Mouse (Mus musculus): Measurements from ENCODE around the gene Ntf5.
"Not testable (repeated sequence)": the region's sequence is repeated elsewhere in the genome, so short reads cannot be mapped to it uniquely, and the experiment has no call there.

Ntf5 gene

DNA sequence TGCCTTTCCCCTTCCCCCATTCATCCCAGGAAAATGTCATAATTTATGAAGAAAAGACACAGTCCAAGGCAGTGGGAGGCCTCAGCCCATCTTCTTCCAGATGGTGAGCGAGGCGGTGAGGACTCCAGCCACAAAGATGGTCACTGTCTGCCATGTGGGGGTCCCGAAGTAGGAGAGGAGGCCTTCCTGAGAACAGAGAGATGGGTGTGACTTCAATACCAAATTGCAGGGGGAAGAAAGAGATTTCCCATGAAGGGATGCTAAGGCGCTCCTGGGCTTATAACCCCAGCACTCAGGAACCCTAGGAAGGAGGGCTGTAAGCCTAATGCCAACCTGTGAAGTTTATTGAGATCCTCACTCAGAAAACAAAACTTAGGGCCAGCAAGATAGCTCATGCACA, 48.3 kb downstream of the Ntf5 start:
- DNase-seq (ENCODE audit: low read depth, low spot score): no peak

DNA sequence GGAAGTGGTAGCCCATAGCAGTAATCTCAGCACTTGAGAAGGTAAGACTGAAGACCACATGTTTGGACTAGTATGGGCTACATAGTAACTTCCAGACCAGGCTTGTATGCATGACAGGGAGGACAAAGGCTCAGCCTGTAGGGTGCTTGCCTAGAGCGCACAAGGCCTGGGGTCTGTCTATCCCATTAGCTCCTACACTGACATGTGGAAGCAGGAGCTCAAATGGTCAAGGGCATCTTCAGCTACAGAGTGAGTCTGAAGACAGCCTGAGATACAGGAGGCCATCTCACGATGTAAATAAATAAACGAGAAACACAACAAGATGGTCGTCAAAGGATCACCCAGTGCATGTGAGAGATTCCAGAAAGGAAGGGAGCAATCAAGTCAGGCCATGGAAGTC, 48.8 kb downstream of the Ntf5 start:
- no peak for DNase-seq (ENCODE audit: low read depth, low spot score)

DNA sequence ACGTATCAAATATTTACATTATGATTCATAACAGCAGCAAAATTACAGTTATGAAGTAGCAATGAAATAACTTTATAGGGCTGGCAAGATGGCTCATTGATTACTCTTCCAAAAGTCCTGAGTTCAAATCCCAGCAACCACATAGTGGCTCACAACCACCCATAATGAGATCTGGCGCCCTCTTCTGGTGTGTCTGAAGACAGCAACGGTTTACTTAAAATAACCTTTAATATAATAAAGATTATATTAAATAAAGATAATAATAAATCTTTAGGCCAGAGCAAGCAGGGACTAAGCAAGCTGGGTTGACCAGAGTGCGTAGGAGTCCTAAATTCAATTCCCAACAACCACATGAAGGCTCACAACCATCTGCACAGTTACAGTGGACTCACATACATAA, 49.4 kb downstream of the Ntf5 start:
- not testable (repeated sequence) for DNase-seq (ENCODE audit: low read depth, low spot score)

DNA sequence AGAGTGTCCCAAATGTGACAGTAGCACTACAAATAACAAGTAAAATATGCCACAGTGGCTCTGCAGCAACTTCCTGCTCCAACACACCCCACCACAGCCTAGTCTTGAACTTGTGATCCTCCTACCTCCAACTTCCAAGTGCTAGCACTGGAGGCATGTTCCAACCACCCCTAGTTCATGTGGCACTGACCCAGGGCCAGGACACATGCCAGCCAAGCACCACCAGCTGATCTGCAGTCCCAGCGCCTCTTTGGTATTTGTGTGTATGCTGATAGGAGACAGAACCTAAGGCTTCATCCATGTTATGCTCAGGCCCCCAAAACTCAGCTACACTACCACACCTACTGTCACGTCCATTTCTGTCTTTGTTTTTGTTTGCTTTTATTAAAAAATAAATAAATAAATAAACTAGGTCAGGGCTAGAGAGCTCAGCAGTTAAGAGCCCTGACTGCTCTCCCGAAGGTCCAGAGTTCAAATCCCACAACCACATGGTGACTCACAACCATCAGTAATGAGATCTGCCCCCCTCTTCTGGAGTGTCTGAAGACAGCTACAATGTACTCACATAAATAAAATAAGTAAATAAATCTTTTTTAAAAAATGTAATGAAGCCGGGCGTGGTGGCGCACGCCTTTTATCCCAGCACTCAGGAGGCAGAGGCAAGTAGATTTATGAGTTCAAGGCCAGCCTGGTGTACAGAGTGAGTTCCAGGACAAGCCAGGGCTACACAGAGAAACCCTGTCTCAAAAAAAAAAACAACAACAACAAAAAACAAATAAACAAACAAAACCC, 50.7 kb downstream of the Ntf5 start:
- no peak for DNase-seq (ENCODE audit: low read depth, low spot score)

DNA sequence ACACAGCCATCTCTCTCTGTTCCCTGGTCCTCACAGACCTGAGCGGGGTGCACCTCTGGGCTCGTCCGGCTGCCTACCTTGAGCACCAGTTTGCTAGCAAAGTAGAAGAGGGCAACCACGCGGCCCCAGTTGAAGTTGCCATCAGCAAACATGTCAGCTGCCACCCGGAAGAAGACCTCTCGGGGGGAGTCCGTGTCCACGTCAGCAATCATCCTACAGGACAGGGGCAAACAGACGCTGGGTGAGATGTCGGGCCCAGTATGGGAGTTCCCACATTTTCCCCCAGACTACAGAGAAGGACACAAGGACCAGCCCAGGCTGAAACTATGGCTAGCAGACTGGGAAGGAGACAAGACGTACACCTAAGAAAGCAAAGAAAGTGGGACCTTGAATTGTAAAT, 51.6 kb downstream of the Ntf5 start:
- no peak for DNase-seq (ENCODE audit: low read depth, low spot score)

DNA sequence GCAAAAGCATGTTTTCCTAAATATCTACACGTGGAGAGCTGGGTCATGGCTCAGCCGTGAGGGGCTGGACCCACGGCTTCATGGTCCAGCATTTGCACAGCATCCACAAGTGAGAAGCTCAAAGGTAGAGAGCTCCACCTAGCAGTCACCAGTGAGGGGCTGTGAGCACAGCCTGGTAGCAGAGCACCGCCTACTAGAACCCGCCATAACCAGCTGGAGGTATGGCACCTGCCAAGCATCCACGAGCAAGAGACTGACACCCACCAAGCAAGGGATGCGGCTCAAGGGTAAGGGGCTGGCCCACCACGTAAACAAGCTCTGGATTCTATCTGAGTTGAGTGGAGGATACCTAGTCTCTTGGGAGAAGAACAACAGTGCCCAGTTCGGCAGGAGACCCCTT, 52.1 kb downstream of the Ntf5 start:
- peak; percentile 46 for DNase-seq (ENCODE audit: low read depth, low spot score)

DNA sequence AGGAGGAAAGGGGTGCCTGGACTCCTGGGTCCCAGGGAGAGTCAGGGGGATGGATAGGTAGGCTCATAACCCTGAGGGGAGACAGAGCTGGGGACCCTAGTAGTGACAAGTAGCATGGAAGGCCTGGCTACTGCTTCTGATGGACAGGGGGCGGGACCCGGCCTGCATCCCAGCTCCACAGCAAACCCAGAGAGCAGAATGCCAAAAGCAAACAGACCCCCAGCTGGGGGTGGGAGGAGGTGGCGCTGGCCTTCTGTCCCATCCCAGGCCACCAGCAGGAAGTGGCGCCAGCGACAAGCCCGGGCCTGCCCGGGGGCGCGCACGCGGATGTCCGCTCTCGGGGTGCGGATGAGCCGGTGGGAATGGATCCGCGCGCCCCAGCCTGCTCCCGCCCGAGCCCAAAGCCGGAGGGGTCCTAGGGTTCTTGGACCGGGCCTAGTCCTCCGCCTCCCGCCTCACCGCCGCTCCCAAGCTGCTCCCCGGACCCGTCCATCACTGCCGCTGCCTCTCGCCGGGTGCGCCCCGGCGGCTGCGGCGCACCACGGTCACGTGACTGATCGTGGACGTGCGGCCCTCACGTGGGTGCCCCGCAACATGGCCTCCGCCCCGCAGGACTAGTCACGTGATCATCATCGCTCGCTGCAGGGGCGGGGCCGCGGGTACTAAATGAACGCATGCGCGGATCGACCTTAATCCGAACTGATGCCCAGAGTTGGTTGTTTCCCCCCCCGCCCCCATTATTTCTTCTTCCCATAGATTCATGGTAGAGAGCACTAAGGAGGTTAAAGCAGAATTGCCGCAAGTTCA, 53.0 kb downstream of the Ntf5 start, which contains the start of gene Bax:
Gene Bax (minus strand): TSS at position 616 of the 807 bp plus-strand sequence.
- DNase-seq (ENCODE audit: low read depth, low spot score): peak; percentile 98

Data from brain, adult 2 months (tissue).